Mouse (Mus musculus): Measurements from ENCODE around the gene Clnk.

GRCm38 (mm10) chr5:38812916-38813315 lies 63.7 kb downstream of the Clnk start:
- no peak for TF ChIP-seq ZC3H11A (IDR thresholded peaks at IDR 0.05; ENCODE audit: borderline replicate concordance, low read depth, low read length)
- no peak for TF ChIP-seq MAFK (IDR thresholded peaks at IDR 0.05; ENCODE audit: insufficient read depth, low read depth, low read length)
- TF ChIP-seq HCFC1 (IDR thresholded peaks at IDR 0.05; ENCODE audit: borderline replicate concordance, insufficient read depth, low read length) = no peak
- no peak for TF ChIP-seq ZNF384 (IDR thresholded peaks at IDR 0.05; ENCODE audit: low read depth, low read length)
- TF ChIP-seq CHD2 (IDR thresholded peaks at IDR 0.05; ENCODE audit: low read depth, low read length) = no peak

Measured in ES-E14 (cell line).